Mouse (Mus musculus) mesoderm, embryonic 11.5 days (tissue): ENCODE measurements at regions not wholly inside any gene's neighbourhood (a gene's known extent, or its start where the extent isn't known, plus 50 kb on each side); places are given as distances from the start of the nearest gene placed in this dataset.
A peak's percentile ranks its signal among the peaks of the same experiment; 100 is the strongest.

Experiments
- DNase-seq: peaks from one replicate; pipeline ENCODE4 v3.0.0-alpha.2; 2012; ENCODE audit warnings: low read depth, low spot score

GRCm38 (mm10) chr4:9083526-9083925, 844.7 kb upstream of the Car8 start:
- DNase-seq, result no peak

GRCm38 (mm10) chr4:9081701-9082562, 843.1 kb upstream of the Car8 start:
- no peak for DNase-seq

- no peak for DNase-seq
Measured at GRCm38 (mm10) chr4:9080821-9081493, 842.1 kb upstream of the Car8 start.

- peak; percentile 54 for DNase-seq
Measured at GRCm38 (mm10) chr4:9079828-9080245, 841.0 kb upstream of the Car8 start.

GRCm38 (mm10) chr4:9074447-9074846, 835.6 kb upstream of the Car8 start:
- DNase-seq, result no peak

GRCm38 (mm10) chr4:9073736-9074428, 835.0 kb upstream of the Car8 start:
- peak; percentile 34 for DNase-seq

GRCm38 (mm10) chr4:9072321-9072720, 833.5 kb upstream of the Car8 start:
- DNase-seq, result no peak

GRCm38 (mm10) chr4:9067874-9068273, 829.0 kb upstream of the Car8 start:
- DNase-seq, result no peak

- DNase-seq, result no peak
Measured at GRCm38 (mm10) chr4:9065981-9066815, 827.4 kb upstream of the Car8 start.

GRCm38 (mm10) chr4:9061941-9062340, 823.1 kb upstream of the Car8 start:
- DNase-seq, result no peak

GRCm38 (mm10) chr4:9060221-9060620, 821.4 kb upstream of the Car8 start:
- DNase-seq, result peak; percentile 53

GRCm38 (mm10) chr4:9057676-9058075, 818.8 kb upstream of the Car8 start:
- DNase-seq, result no peak

- DNase-seq, result no peak
Measured at GRCm38 (mm10) chr4:9057113-9057512, 818.3 kb upstream of the Car8 start.

GRCm38 (mm10) chr4:9055876-9056275, 817.0 kb upstream of the Car8 start:
- no peak for DNase-seq

GRCm38 (mm10) chr4:9055266-9055820, 816.5 kb upstream of the Car8 start:
- no peak for DNase-seq

GRCm38 (mm10) chr4:9048817-9049216, 810.0 kb upstream of the Car8 start:
- no peak for DNase-seq

- no peak for DNase-seq
Measured at GRCm38 (mm10) chr4:9047151-9047550, 808.3 kb upstream of the Car8 start.

- DNase-seq, result no peak
Measured at GRCm38 (mm10) chr4:9046436-9046835, 807.6 kb upstream of the Car8 start.

GRCm38 (mm10) chr4:9046030-9046429, 807.2 kb upstream of the Car8 start:
- no peak for DNase-seq

GRCm38 (mm10) chr4:9036005-9036404, 797.2 kb upstream of the Car8 start:
- no peak for DNase-seq

- DNase-seq, result no peak
Measured at GRCm38 (mm10) chr4:9035350-9035749, 796.5 kb upstream of the Car8 start.
